Mouse (Mus musculus) G1E (cell line): ENCODE results near the gene Hapln2.

Experiments used
- CTCF ChIP-seq: IDR thresholded peaks from 2 replicates; pipeline ENCODE4 v1.5.1; 2012; ENCODE audit warnings: low read depth, low read length, inconsistent platforms, mixed read lengths
- GATA1 ChIP-seq: IDR thresholded peaks from 2 replicates; pipeline ENCODE4 v1.6.1; 2012; ENCODE audit warnings: borderline replicate concordance, low read length, inconsistent platforms, mixed read lengths

- TF ChIP-seq CTCF (no peak), GATA1 (no peak)
Observed at GRCm38 (mm10) chr3:88035561-88036293, 8.3 kb upstream of the Hapln2 start.
